ENCODE assay signal across 27 mouse cellular contexts in genomic region chr5:81159013-81159412, GRCm38 (mm10).
A peak's percentile ranks its signal among the peaks of the same experiment; 100 is the strongest.
DNase-seq lines count a peak whose midpoint lies in the region; ATAC-seq lines count a peak whose summit lies in the region.
"Had no signal": no experiment of that assay in that cellular context is flagged by ENCODE, and none has a peak within 500 bp of the region (broad histone marks: within the 10 kb centered on the region; RNA-seq: fewer than 3 reads in every experiment).

No protein-coding gene starts in this region.

- no peak overlapping the region for H3K4me3 ChIP-seq in hindbrain, embryonic 16.5 days (ENCODE audit: low read length)
- H3K4me3 ChIP-seq in hindbrain, embryonic 14.5 days (replicated peaks; ENCODE audit: low read length): no peak overlapping the region
- no peak overlapping the region for H3K4me3 ChIP-seq in neural tube, embryonic 15.5 days (replicated peaks)
- H3K4me3 ChIP-seq: forebrain, embryonic 10.5 days; heart, embryonic 12.5 days; heart, embryonic 15.5 days; hindbrain, embryonic 10.5 days; hindbrain, embryonic 15.5 days had no signal

- H3K4me2 ChIP-seq in hindbrain, embryonic 16.5 days (ENCODE audit: low read length): no peak overlapping the region
- H3K4me2 ChIP-seq in hindbrain, embryonic 14.5 days (replicated peaks): no peak overlapping the region
- H3K4me2 ChIP-seq in neural tube, embryonic 15.5 days: no peak overlapping the region
- H3K4me2 ChIP-seq: heart, embryonic 12.5 days; heart, embryonic 15.5 days; hindbrain, embryonic 15.5 days had no signal

- no peaks in the 10 kb centered on the region for H3K9me3 ChIP-seq in hindbrain, embryonic 16.5 days (ENCODE audit: control insufficient read depth, low read length)
- H3K9me3 ChIP-seq in hindbrain, embryonic 14.5 days (ENCODE audit: control insufficient read depth, low read length): no peaks in the 10 kb centered on the region
- no peaks in the 10 kb centered on the region for H3K9me3 ChIP-seq in neural tube, embryonic 15.5 days (replicated peaks)
- H3K9me3 ChIP-seq: forebrain, embryonic 10.5 days; heart, embryonic 12.5 days; heart, embryonic 15.5 days; hindbrain, embryonic 10.5 days; hindbrain, embryonic 15.5 days had no signal

- no peaks in the 10 kb centered on the region for H3K27me3 ChIP-seq in hindbrain, embryonic 16.5 days (replicated peaks; ENCODE audit: control insufficient read depth, insufficient read depth, low read length)
- no peaks in the 10 kb centered on the region for H3K27me3 ChIP-seq in hindbrain, embryonic 14.5 days (ENCODE audit: control insufficient read depth, insufficient read depth, low read length)
- H3K27me3 ChIP-seq in neural tube, embryonic 15.5 days (replicated peaks): no peaks in the 10 kb centered on the region
- H3K27me3 ChIP-seq: CH12.LX; heart, embryonic 12.5 days; heart, embryonic 15.5 days; hindbrain, embryonic 15.5 days had no signal

- 0 out of 2 replicates have a peak, but pooled peaks have one; percentile 43 for ATAC-seq in hindbrain, embryonic 16.5 days
- no peak for ATAC-seq in hindbrain, embryonic 14.5 days (ENCODE audit: low FRiP score)
- 0 out of 2 replicates have a peak, but pooled peaks have one; percentile 16 for ATAC-seq in neural tube, embryonic 15.5 days (ENCODE audit: low FRiP score)
- ATAC-seq: forebrain, embryonic 14.5 days; inflammation-experienced regulatory T-cells, adult 6 months; intestine, embryonic 16.5 days; Patski had no signal

- DNase-seq in cerebellum, postnatal 14 days: peak; percentile 49 to 54
- DNase-seq in cerebellum, adult 11 months: no peak
- DNase-seq in hindbrain, embryonic 14.5 days (ENCODE audit: low spot score): no peak
- peak; percentile 22 to 36 for DNase-seq in layer of hippocampus, postnatal 10 days (ENCODE audit: low spot score in 2 of 2)
- no peak for DNase-seq in layer of hippocampus, postnatal 14 days (ENCODE audit: low spot score in 2 of 2)
- no peak for DNase-seq in neural tube, embryonic 10.5 days (ENCODE audit: extremely low spot score, low spot score)
- DNase-seq: adrenal gland, postnatal 10 days; adrenal gland, postnatal 36 days; B cell, adult 2 months; cerebellum, adult 8-10 months; gastrocnemius, postnatal 25 days; heart, adult 18-20 months; heart, postnatal 10 days; heart, postnatal 36 days had no signal

- no peak overlapping the region for H3K27ac ChIP-seq in hindbrain, embryonic 16.5 days (ENCODE audit: low read depth, low read length)
- no peak overlapping the region for H3K27ac ChIP-seq in hindbrain, embryonic 14.5 days
- H3K27ac ChIP-seq in neural tube, embryonic 15.5 days (replicated peaks): no peak overlapping the region
- H3K27ac ChIP-seq: forebrain, embryonic 10.5 days; heart, embryonic 15.5 days; hindbrain, embryonic 10.5 days; hindbrain, embryonic 15.5 days had no signal

- WGBS in hindbrain, embryonic 16.5 days: 82% methylated on average over 12 of the region's 12 CpGs
- 86% methylated on average over 12 of the region's 12 CpGs for WGBS in hindbrain, embryonic 14.5 days
- WGBS in neural tube, embryonic 15.5 days: 82% methylated on average over 12 of the region's 12 CpGs

- H3K9ac ChIP-seq in hindbrain, embryonic 16.5 days (ENCODE audit: low read depth, low read length): no peak overlapping the region
- no peak overlapping the region for H3K9ac ChIP-seq in hindbrain, embryonic 14.5 days
- H3K9ac ChIP-seq in neural tube, embryonic 15.5 days (replicated peaks): no peak overlapping the region
- H3K9ac ChIP-seq: heart, embryonic 12.5 days; heart, embryonic 15.5 days; hindbrain, embryonic 15.5 days had no signal

- peaks cover 12% of the 10 kb centered on the region for H3K4me1 ChIP-seq in hindbrain, embryonic 16.5 days (ENCODE audit: control insufficient read depth, insufficient read depth, low read depth, low read length)
- H3K4me1 ChIP-seq in hindbrain, embryonic 14.5 days (replicated peaks; ENCODE audit: control insufficient read depth, insufficient read depth, low read length): peaks cover 14% of the 10 kb centered on the region
- peaks cover 16% of the 10 kb centered on the region for H3K4me1 ChIP-seq in neural tube, embryonic 15.5 days
- H3K4me1 ChIP-seq: heart, embryonic 12.5 days; heart, embryonic 15.5 days had no signal

- no peaks in the 10 kb centered on the region for H3K36me3 ChIP-seq in hindbrain, embryonic 16.5 days (ENCODE audit: control insufficient read depth, insufficient read depth, low read length)
- no peaks in the 10 kb centered on the region for H3K36me3 ChIP-seq in hindbrain, embryonic 14.5 days (replicated peaks; ENCODE audit: control insufficient read depth, insufficient read depth)
- H3K36me3 ChIP-seq in neural tube, embryonic 15.5 days: no peaks in the 10 kb centered on the region
- H3K36me3 ChIP-seq: forebrain, embryonic 10.5 days; G1E; heart, embryonic 12.5 days; heart, embryonic 15.5 days; hindbrain, embryonic 10.5 days; hindbrain, embryonic 15.5 days had no signal

Comparison
In these comparisons a context has a peak if more than half of its experiments do, and no peak if none do; other contexts are left out.
1. DNase-seq: peak in cerebellum, postnatal 14 days (2 of 2) and layer of hippocampus, postnatal 10 days (2 of 2); none in cerebellum, adult 11 months (single experiment), hindbrain, embryonic 14.5 days (single experiment), layer of hippocampus, postnatal 14 days (0 of 2) and neural tube, embryonic 10.5 days (single experiment).